Mouse (Mus musculus) liver, embryonic 15.5 days (tissue): ENCODE results near the gene Tmem214. TPM values are rescaled to one million over a fixed set of nuclear protein-coding genes. Genes with fewer than 3 reads are reported as not detected.

Experiments
- ATAC-seq: fragments of 200-750 bp; cut with Nextera tagmentation; 2 replicates; pipeline ENCODE4 v1.8.0; 2017; ENCODE audit warnings: moderate number of reproducible peaks, mild to moderate bottlenecking, moderate library complexity; ENCODE audit not compliant: insufficient read depth
- H3K27ac ChIP-seq: fragments of 300-500 bp; sonication (generic); replicated peaks from 2 replicates; pipeline ENCODE4 v1.5.1; 2015; ENCODE audit warnings: mild to moderate bottlenecking, inconsistent platforms
- H3K27me3 ChIP-seq: fragments of 300-500 bp; sonication (generic); 2 replicates; pipeline ENCODE4 v1.6.1; 2015; ENCODE audit warnings: mild to moderate bottlenecking, inconsistent platforms
- H3K36me3 ChIP-seq: fragments of 300-500 bp; sonication (generic); replicated peaks from 2 replicates; pipeline ENCODE4 v1.6.1; 2015; ENCODE audit warnings: moderate library complexity, mild to moderate bottlenecking, inconsistent platforms
- H3K4me1 ChIP-seq: fragments of 300-500 bp; sonication (generic); replicated peaks from 2 replicates; pipeline ENCODE4 v1.6.1; 2015; ENCODE audit warnings: inconsistent platforms
- H3K4me2 ChIP-seq: fragments of 300-500 bp; sonication (generic); 2 replicates; pipeline ENCODE4 v1.6.1; 2015; ENCODE audit warnings: moderate library complexity, mild to moderate bottlenecking, inconsistent platforms
- H3K4me3 ChIP-seq: fragments of 300-500 bp; sonication (generic); replicated peaks from 2 replicates; pipeline ENCODE4 v1.5.1; 2015; ENCODE audit warnings: mild to moderate bottlenecking, inconsistent platforms
- H3K9ac ChIP-seq: fragments of 300-500 bp; sonication (generic); 2 replicates; pipeline ENCODE4 v1.6.1; 2015; ENCODE audit warnings: moderate library complexity, mild to moderate bottlenecking, inconsistent platforms
- H3K9me3 ChIP-seq: fragments of 300-500 bp; sonication (generic); replicated peaks from 2 replicates; pipeline ENCODE4 v1.6.1; 2016; ENCODE audit warnings: inconsistent platforms
- WGBS: fragments of 180-500 bp; shearing (Covaris S2); methylation state at CpG from one replicate; pipeline ENCODE4 v1.1.7; 2015; ENCODE audit warnings: mixed read lengths; ENCODE audit not compliant: insufficient replicate concordance; 5-methylcytosine and 5-hydroxymethylcytosine counted together
- polyA plus RNA-seq: library from polyadenylated mRNA; unstranded; fragments of >200 nt; fragmentation: Nextera tagmentation; extraction: Ambion mirVana; gene quantifications from 2 replicates; pipeline ENCODE4 v1.2.1, GENCODE M21; 2015

Gene Tmem214
- polyA plus RNA-seq, 1 experiment from 2014 or later = 42.8 TPM

DNA sequence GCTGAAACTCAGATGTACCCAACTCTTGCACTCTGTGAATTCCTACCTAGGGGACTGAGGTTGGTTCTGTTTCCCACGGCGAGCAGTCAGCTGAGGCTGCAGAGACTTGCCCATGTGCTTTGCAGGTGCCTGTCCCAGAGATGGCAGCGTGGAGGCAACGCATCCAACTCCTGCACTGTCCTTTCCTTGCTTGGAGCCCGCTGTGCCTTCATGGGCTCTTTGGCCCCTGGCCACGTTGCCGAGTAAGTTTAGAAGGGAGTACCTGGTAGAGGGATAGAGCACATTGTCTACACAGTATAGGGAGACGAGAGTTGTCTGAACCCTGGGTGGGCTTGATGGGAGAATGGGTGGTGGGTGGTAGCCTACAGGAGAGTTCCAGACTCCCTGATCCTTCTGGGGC lies 56.8 kb downstream of the Tmem214 start:
- peaks cover 37% of the 10 kb centered on the region for H3K4me1 ChIP-seq

DNA sequence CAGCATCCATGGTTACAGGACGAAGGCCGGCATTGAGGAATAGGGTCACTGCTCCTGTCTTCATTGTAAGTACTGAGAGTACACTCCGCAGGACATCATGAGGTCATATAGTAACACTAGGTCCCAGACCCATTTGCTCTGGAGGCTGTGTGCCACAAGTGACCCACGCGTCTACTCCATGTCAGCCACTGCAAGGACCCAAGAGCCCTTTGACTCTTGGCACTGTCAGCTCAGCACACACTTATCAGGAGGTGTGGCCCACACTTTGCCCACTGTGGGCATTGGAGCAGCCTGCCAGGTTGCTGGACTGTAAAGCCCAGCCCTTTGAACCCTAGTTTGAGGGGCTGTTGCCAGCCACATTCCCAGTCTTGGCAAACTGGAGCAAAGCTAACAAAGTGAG lies 57.4 kb downstream of the Tmem214 start:
- Histone ChIP-seq H3K4me3 (no peak overlapping the region), H3K9me3 (no peaks in the 10 kb centered on the region), H3K27ac (no peak overlapping the region), H3K9ac (no peak overlapping the region), H3K27me3 (no peaks in the 10 kb centered on the region), H3K4me2 (no peak overlapping the region), H3K4me1 (peaks cover 35% of the 10 kb centered on the region), H3K36me3 (no peaks in the 10 kb centered on the region)
- ATAC-seq = no peak
- WGBS = 84% methylated on average over 5 of the region's 5 CpGs

More for the DNA sequence above, 56.8 kb downstream of the Tmem214 start:
- Histone ChIP-seq H3K9me3 (no peaks in the 10 kb centered on the region), H3K36me3 (0 out of 2 replicates have a peak, but pooled peaks cover 4% of the 10 kb centered on the region), H3K9ac (no peak overlapping the region), H3K4me3 (no peak overlapping the region), H3K4me2 (no peak overlapping the region), H3K27me3 (no peaks in the 10 kb centered on the region), H3K27ac (no peak overlapping the region)
- ATAC-seq = no peak
- 65% methylated on average over 8 of the region's 8 CpGs for WGBS

DNA sequence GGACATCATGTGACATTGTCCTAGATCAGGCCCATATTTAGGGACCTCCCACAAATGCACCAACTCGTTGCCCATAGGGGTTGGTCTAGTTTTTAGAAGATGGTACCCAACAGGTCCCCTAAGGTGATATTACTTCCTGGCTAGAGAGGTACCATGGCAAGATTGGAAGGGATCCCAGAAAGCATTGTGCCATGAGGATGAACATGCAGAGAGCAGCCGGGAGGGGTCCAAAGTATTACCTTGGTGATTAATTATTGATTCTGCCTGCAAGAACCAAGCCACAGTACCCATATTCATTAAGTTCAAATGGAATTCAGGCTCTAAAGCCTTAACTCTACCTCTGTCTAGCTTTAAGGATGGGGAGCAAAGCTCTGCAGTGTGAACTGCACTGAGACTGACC lies 58.3 kb downstream of the Tmem214 start:
- Histone ChIP-seq H3K27me3 (no peaks in the 10 kb centered on the region), H3K36me3 (no peaks in the 10 kb centered on the region), H3K4me2 (no peak overlapping the region), H3K9me3 (no peaks in the 10 kb centered on the region), H3K27ac (no peak overlapping the region), H3K4me3 (no peak overlapping the region), H3K4me1 (peaks cover 27% of the 10 kb centered on the region), H3K9ac (no peak overlapping the region)
- 66% methylated on average over 2 of the region's 2 CpGs for WGBS
- ATAC-seq = no peak

DNA sequence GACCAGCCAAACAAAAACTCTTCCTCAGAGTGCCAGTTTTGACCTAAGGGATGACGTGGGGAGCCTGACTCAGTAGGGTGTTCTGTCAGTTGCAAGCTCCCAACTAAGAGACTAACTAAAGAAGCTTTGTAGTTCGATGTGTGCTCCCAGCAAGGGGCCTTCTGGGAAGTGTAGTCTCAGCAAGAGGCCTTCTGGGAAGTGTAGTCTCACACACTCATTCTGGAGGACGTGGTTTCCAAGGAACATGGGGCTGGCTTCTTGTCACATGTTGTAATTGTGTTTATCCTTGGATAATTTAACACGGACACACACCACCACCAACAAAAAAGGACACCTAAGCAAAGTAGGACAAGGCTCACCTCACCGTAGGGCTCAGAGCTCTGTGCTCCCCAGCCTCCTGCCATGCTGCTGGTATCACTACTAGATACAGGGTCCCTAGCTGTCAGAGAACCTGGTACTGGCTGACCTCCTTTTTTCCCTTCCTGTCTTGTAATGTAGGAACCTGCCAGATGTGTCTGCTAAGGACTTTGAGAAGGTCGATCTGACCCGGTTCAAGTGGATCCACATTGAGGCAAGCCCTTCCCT lies 60.2 kb downstream of the Tmem214 start:
- Histone ChIP-seq H3K9me3 (no peaks in the 10 kb centered on the region), H3K4me2 (no peak overlapping the region), H3K4me1 (peaks cover 9% of the 10 kb centered on the region), H3K27me3 (no peaks in the 10 kb centered on the region), H3K9ac (no peak overlapping the region), H3K4me3 (no peak overlapping the region), H3K36me3 (no peaks in the 10 kb centered on the region), H3K27ac (no peak overlapping the region)
- 43% methylated on average over 7 of the region's 7 CpGs for WGBS
- no peak for ATAC-seq

Other genes starting within 250 kb of the Tmem214 start
- 10.7 and 11.6 TPM in 2 replicates for gene Slc35f6, start 220.1 kb upstream of the Tmem214 start, polyA plus RNA-seq
- gene Cenpa, start 201.2 kb upstream of the Tmem214 start, polyA plus RNA-seq = 180 and 194 TPM in 2 replicates
- 0.29 and 0.52 TPM in 2 replicates for gene Dpysl5, start 156.4 kb upstream of the Tmem214 start, polyA plus RNA-seq
- gene Mapre3, start 53.4 kb upstream of the Tmem214 start, polyA plus RNA-seq = 2.9 and 3.2 TPM in 2 replicates
- gene Agbl5, start 20.7 kb downstream of the Tmem214 start, polyA plus RNA-seq = 4.8 and 5.7 TPM in 2 replicates
- 312 and 329 TPM in 2 replicates for gene Ost4, start 39.8 kb downstream of the Tmem214 start, polyA plus RNA-seq
- 37.6 and 46.8 TPM in 2 replicates for gene Emilin1, start 45.4 kb downstream of the Tmem214 start, polyA plus RNA-seq
- 33.1 and 35.9 TPM in 2 replicates for gene Khk, start 53.4 kb downstream of the Tmem214 start, polyA plus RNA-seq
- gene Cgref1, start 77.6 kb downstream of the Tmem214 start, polyA plus RNA-seq = 4.0 and 4.5 TPM in 2 replicates
- gene Preb, start 92.3 kb downstream of the Tmem214 start, polyA plus RNA-seq = 97.0 and 110 TPM in 2 replicates
- 0.05 and 0.08 TPM in 2 replicates for gene Tcf23, start 100.7 kb downstream of the Tmem214 start, polyA plus RNA-seq
- 55.8 and 58.8 TPM in 2 replicates for gene Atraid, start 180.3 kb downstream of the Tmem214 start, polyA plus RNA-seq
- 3.1 and 3.7 TPM in 2 replicates for gene Slc5a6, start 180.9 kb downstream of the Tmem214 start, polyA plus RNA-seq
- 14.1 and 14.6 TPM in 2 replicates for gene Cad, start 186.8 kb downstream of the Tmem214 start, polyA plus RNA-seq
- not detected in 2 replicates for gene Dnajc5g, start 238.3 kb downstream of the Tmem214 start, polyA plus RNA-seq
- gene Slc30a3, start 240.2 kb downstream of the Tmem214 start, polyA plus RNA-seq = 0.35 and 0.38 TPM in 2 replicates
- gene Trim54, start 248.7 kb downstream of the Tmem214 start, polyA plus RNA-seq = 0.52 and 1.0 TPM in 2 replicates